Mouse (Mus musculus) hindbrain, embryonic 15.5 days (tissue): ENCODE results near the gene Prkd2. TPM values are rescaled to one million over a fixed set of nuclear protein-coding genes. Genes with fewer than 3 reads are reported as not detected.

Source experiments
- ATAC-seq: fragments of 200-750 bp; cut with Nextera tagmentation; 2 replicates; pipeline ENCODE4 v1.8.0; 2017; ENCODE audit warnings: low read depth, moderate number of reproducible peaks, moderate TSS enrichment; ENCODE audit not compliant: low FRiP score
- H3K27ac ChIP-seq: fragments of 300-500 bp; sonication (generic); replicated peaks from 2 replicates; pipeline ENCODE4 v1.5.1; 2015; ENCODE audit warnings: mild to moderate bottlenecking, inconsistent platforms
- H3K27me3 ChIP-seq: fragments of 300-500 bp; sonication (generic); 2 replicates; pipeline ENCODE4 v1.6.1; 2015; ENCODE audit warnings: control low read depth, inconsistent platforms
- H3K36me3 ChIP-seq: fragments of 300-500 bp; sonication (generic); 2 replicates; pipeline ENCODE4 v1.6.1; 2015; ENCODE audit warnings: control low read depth, inconsistent platforms
- H3K4me1 ChIP-seq: fragments of 300-500 bp; sonication (generic); replicated peaks from 2 replicates; pipeline ENCODE4 v1.6.1; 2015; ENCODE audit warnings: control low read depth, inconsistent platforms
- H3K4me2 ChIP-seq: fragments of 300-500 bp; sonication (generic); 2 replicates; pipeline ENCODE4 v1.6.1; 2015; ENCODE audit warnings: moderate library complexity, mild to moderate bottlenecking, inconsistent platforms
- H3K4me3 ChIP-seq: fragments of 300-500 bp; sonication (generic); 2 replicates; pipeline ENCODE4 v1.5.1; 2015; ENCODE audit warnings: mild to moderate bottlenecking, inconsistent platforms
- H3K9ac ChIP-seq: fragments of 300-500 bp; sonication (generic); 2 replicates; pipeline ENCODE4 v1.6.1; 2015; ENCODE audit warnings: inconsistent platforms
- H3K9me3 ChIP-seq: fragments of 300-500 bp; sonication (generic); 2 replicates; pipeline ENCODE4 v1.6.1; 2016; ENCODE audit warnings: control low read depth, inconsistent platforms
- whole genome bisulfite sequencing: fragments of 180-500 bp; shearing (Covaris S2); methylation state at CpG from one replicate; pipeline ENCODE4 v1.1.7; 2015; 5-methylcytosine and 5-hydroxymethylcytosine counted together
- polyA plus RNA-seq: library from polyadenylated mRNA; unstranded; fragments of >200 nt; fragmentation: Nextera tagmentation; extraction: Ambion mirVana; gene quantifications from 2 replicates; pipeline ENCODE4 v1.2.1, GENCODE M21; 2015

The Prkd2 gene
- 6.2 and 6.7 TPM in 2 replicates for polyA plus RNA-seq

- H3K4me3 ChIP-seq: peak within 1 kb of the TSS; percentile 56
- peak within 1 kb of the TSS; percentile 82 for H3K4me2 ChIP-seq
- ATAC-seq: peak; percentile 87
- peak within 1 kb of the TSS; percentile 52 for H3K9ac ChIP-seq
- H3K27me3 ChIP-seq: no peaks in the 10 kb centered on the region
- peaks cover 36% of the 10 kb centered on the region for H3K36me3 ChIP-seq
- 1% methylated on average over 30 of the region's 32 CpGs for WGBS
- H3K4me1 ChIP-seq: peaks cover 32% of the 10 kb centered on the region
- H3K9me3 ChIP-seq: no peaks in the 10 kb centered on the region
- H3K27ac ChIP-seq: peak within 1 kb of the TSS; percentile 69
These were observed at the start of gene Prkd2 for GRCm38 (mm10) chr7:16842645-16843063. Gene Prkd2 (plus strand): TSS chr7:16842902.

DNA sequence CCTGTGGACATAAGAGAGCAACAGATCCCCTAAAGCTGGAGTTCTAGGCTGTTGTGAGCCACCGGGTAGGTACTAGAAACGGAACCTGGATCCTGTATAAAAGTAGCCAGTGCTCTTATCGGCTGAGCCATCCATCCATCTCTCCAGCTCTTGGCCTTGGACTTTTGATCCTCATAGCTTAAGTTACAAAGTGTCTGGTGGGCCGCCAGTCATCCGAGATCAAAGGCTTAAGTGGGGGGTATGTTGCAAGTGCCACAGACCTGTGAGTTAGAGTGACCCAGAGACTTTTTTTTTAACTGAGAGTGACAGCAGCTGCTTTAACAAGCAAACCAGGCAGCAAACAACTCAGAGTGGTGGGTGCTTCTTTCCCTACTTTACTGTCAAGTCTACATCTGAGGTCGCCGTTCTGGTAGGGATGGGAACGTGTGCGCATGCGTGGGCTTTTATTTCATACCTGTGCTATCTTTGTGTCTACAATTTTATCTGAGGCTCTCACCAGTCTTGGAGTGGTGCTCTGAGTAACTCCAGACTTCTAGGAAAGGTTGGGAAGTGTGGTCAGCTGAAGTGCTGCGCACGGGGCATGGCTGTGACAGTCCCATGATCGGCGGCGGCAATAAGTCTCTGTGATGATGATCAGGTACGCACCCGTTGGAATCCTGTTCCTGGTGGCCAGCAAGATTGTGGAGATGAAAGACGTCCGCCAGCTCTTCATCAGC is 49.5 kb upstream of the Prkd2 start:
- no peaks in the 10 kb centered on the region for H3K9me3 ChIP-seq
- no peaks in the 10 kb centered on the region for H3K4me1 ChIP-seq
- no peaks in the 10 kb centered on the region for H3K36me3 ChIP-seq
- H3K4me2 ChIP-seq: no peak overlapping the region
- WGBS: 94% methylated on average over 19 of the region's 19 CpGs
- no peak overlapping the region for H3K4me3 ChIP-seq
- no peak for ATAC-seq
- H3K9ac ChIP-seq: no peak overlapping the region
- no peaks in the 10 kb centered on the region for H3K27me3 ChIP-seq
- no peak overlapping the region for H3K27ac ChIP-seq

GRCm38 (mm10) chr7:16794886-16795285 is 47.8 kb upstream of the Prkd2 start:
- Histone ChIP-seq H3K36me3 (no peaks in the 10 kb centered on the region), H3K27ac (no peak overlapping the region), H3K4me3 (no peak overlapping the region), H3K4me2 (no peak overlapping the region), H3K4me1 (no peaks in the 10 kb centered on the region), H3K9ac (no peak overlapping the region), H3K27me3 (no peaks in the 10 kb centered on the region), H3K9me3 (no peaks in the 10 kb centered on the region)
- WGBS: 94% methylated on average over 5 of the region's 5 CpGs
- ATAC-seq: no peak

DNA sequence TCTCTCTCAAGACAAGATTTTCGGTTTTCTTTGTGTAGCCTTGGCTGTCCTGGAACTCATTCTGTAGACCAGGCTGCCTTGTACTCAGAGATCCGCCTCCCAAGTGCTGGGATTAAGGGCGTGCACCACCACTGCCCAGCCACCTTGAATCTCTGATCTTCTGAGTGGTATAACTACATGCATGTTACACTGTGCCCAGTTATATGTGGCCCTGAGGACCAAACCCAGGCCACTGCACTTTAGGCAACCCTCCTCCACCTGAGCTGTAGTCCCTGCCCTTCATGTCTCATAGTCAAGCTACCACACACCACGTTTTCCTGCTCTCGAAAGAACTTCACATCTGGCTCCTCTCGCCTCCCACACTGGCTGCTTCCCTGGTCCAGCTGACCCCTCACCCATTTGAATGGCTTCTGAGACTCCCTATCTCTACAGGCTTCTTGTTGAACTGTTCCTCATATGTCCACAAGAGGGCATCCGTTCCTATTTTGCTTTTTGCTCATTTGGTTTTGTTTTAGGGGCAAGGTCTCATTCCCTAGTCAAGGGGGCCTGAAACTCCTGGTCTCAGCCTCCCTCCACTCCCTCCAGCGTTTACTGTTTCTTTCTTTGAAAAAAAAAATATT is 38.2 kb upstream of the Prkd2 start:
- Histone ChIP-seq H3K9me3 (no peaks in the 10 kb centered on the region), H3K4me2 (no peak overlapping the region), H3K4me3 (no peak overlapping the region), H3K27ac (no peak overlapping the region), H3K9ac (no peak overlapping the region), H3K36me3 (no peaks in the 10 kb centered on the region; the same call in 1 of the 2 replicates), H3K27me3 (no peaks in the 10 kb centered on the region), H3K4me1 (peaks cover 1% of the 10 kb centered on the region; the same call in 1 of the 2 replicates)
- ATAC-seq: peak; percentile 18; the same call in 1 of the 2 replicates
- WGBS: 30% methylated on average over 8 of the region's 8 CpGs

DNA sequence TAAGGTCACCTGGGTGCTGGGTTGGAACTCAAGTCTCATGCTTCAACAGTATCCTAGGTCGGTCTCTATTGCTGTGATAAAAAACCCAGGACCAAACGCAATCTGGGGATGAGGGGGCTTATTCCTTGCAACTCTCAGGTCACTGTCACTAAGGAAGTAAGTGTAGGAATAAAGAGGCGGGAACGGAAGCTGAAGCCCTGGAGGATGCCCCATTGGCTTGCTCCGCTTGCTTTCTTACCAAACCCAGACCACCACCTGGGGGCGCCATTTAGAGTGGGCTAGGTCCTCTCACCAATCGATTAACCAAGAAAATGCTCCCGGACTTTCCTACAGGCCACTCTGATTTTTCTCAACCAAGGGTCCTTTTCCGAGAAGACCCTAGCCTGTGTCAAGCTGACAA is 34.8 kb upstream of the Prkd2 start:
- WGBS: 86% methylated on average over 9 of the region's 9 CpGs
- Histone ChIP-seq H3K4me2 (no peak overlapping the region), H3K4me1 (peaks cover 34% of the 10 kb centered on the region), H3K9me3 (no peaks in the 10 kb centered on the region), H3K36me3 (no peaks in the 10 kb centered on the region; the same call in 1 of the 2 replicates), H3K9ac (no peak overlapping the region), H3K27me3 (no peaks in the 10 kb centered on the region), H3K27ac (no peak overlapping the region), H3K4me3 (no peak overlapping the region)
- ATAC-seq: no peak

DNA sequence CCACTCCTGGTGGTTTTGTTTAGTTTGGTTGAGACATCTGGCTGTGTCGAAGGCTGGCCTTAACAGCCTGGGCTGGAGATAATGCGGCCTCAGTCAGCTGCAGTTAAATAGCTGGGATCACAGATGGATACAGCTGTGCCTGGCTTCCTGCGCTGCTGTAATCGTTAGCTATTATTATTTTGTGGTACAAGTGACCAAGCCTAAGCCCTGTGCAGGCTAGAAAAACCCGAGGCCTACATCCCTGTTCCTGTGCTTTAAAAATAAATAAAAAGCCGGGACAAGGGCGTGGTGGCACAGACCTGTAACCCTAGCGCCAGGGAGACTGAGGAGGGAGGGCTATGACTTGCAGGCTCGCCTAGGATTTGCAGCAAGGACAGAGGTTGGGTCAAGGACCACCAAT is 34.1 kb upstream of the Prkd2 start:
- Histone ChIP-seq H3K9me3 (no peaks in the 10 kb centered on the region), H3K36me3 (no peaks in the 10 kb centered on the region; the same call in 1 of the 2 replicates), H3K4me2 (no peak overlapping the region), H3K9ac (no peak overlapping the region), H3K27ac (no peak overlapping the region), H3K4me1 (peaks cover 41% of the 10 kb centered on the region), H3K4me3 (no peak overlapping the region), H3K27me3 (no peaks in the 10 kb centered on the region)
- no peak for ATAC-seq
- WGBS: 87% methylated on average over 9 of the region's 9 CpGs

DNA sequence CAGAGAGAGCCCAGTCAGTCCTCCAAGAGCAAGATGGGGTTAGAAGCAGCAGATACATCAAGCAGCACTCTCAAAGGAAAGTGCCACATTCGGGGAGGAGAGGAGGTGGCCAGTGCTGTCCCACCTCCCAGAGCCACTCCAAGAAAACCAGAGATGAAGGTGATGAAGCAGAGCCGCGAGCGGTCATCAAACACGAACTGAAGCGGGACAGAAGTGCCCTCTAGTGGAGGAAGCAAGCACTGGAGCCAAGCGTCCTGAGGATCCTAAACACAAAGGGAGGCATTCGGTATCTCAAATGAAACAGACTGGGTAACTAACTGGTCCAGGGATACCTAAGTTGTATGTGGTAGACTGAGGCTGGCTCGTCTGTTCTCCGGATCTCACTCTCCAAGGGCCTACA is 33.0 kb upstream of the Prkd2 start:
- Histone ChIP-seq H3K36me3 (no peaks in the 10 kb centered on the region; the same call in 1 of the 2 replicates), H3K4me3 (no peak overlapping the region), H3K9ac (no peak overlapping the region), H3K9me3 (no peaks in the 10 kb centered on the region), H3K27ac (peak overlapping the region; percentile 95), H3K27me3 (no peaks in the 10 kb centered on the region), H3K4me1 (peaks cover 52% of the 10 kb centered on the region), H3K4me2 (peak overlapping the region; percentile 83)
- ATAC-seq: no peak
- WGBS: 20% methylated on average over 10 of the region's 10 CpGs

DNA sequence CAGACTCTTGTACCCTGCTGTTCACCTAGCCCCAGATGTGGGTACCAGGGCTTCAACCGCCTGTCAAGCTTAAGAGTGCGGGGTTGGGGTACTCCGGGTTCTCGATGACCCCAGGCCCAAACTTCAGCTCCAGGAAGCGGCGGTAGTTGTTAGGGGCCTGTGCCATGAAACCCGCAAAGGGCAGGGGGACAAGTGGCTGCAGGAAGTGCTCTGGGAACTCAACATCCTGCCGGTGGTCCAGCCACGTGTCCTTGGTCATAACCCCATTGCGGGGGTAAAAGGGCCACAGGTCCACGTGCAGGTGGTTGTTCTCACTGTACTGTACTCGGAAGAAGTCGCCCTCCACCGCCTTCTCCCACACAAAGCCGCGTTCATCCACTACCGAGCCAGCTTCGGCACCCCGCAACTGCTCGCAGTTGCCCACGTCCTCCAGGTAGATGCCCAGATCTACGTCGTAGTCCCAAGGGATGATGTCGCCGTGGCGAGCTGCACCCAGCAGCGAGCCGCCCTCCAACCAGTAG is 32.2 kb upstream of the Prkd2 start:
- Histone ChIP-seq H3K4me3 (peak overlapping the region; percentile 56), H3K36me3 (no peaks in the 10 kb centered on the region; the same call in 1 of the 2 replicates), H3K9ac (peak overlapping the region; percentile 71), H3K27me3 (no peaks in the 10 kb centered on the region), H3K27ac (peak overlapping the region; percentile 95), H3K4me2 (peak overlapping the region; percentile 83), H3K9me3 (no peaks in the 10 kb centered on the region), H3K4me1 (peaks cover 59% of the 10 kb centered on the region)
- 46% methylated on average over 27 of the region's 28 CpGs for WGBS
- no peak; the same call in 1 of the 2 replicates for ATAC-seq

DNA sequence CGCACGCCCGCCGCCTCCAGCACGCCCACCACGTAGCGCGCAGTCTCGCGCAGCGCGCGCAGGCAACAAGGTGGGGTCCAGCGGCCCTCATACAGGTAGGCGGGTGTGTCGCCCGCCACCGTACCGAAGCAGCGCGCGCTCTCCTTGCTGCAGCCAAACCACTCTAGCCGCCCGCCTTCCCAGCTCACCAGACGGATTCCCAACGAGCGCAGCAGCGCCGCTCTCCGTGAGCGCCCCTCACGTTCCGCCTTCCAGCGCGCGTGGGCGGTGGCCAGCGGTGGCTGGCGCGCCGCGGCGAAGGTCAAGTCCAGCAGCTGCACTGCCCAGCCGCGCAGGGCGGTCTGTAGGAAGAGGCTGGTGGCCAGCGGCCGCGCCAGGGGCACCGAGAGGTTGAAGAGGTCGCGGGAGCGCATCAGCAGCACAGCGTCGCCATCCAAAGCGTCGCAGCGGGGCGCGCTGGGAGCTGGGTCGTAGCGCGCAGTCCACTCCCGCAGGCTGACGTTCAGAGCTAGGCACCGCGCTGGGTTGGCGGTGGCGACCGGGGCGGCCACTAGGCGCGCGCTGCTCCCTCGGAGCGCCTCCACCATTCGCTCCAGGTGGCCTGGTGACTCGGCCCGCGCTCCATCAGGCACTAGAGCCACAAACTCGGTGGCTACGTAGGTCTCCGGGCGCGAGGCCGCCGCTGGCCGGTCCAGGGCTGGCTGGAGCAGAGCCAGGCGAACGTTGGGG is 31.6 kb upstream of the Prkd2 start:
- Histone ChIP-seq H3K36me3 (no peaks in the 10 kb centered on the region; the same call in 1 of the 2 replicates), H3K9me3 (no peaks in the 10 kb centered on the region), H3K4me2 (peak overlapping the region; percentile 83), H3K9ac (peak overlapping the region; percentile 71), H3K27me3 (no peaks in the 10 kb centered on the region), H3K4me3 (peak overlapping the region; percentile 56), H3K4me1 (peaks cover 62% of the 10 kb centered on the region), H3K27ac (peak overlapping the region; percentile 95)
- WGBS: 6% methylated on average over 90 of the region's 90 CpGs
- peak; percentile 52 for ATAC-seq

DNA sequence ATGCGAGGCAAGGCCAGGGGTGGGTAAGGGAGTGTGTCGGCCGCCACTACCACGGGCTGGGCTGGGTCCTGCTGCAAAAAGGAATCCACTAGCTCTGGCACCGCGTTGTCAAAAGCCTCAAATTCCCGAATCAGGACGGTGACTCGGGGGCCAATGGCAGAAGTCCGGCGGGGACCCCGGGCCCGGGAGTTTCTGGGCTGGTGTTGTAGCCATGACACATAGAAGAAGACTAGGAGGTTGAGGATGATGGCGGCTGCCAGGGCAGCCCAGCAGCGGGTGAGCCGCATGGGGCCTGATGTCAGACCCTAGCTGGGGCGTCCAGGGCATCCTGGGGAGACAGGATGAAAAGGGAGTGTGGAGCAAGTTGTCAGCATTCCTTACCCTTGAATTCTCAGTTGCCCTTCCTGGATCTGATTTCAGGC is 31.0 kb upstream of the Prkd2 start:
- Histone ChIP-seq H3K9me3 (no peaks in the 10 kb centered on the region), H3K4me3 (peak overlapping the region; percentile 56), H3K4me1 (peaks cover 62% of the 10 kb centered on the region), H3K4me2 (peak overlapping the region; percentile 83), H3K27me3 (no peaks in the 10 kb centered on the region), H3K9ac (peak overlapping the region; percentile 71), H3K27ac (peak overlapping the region; percentile 95), H3K36me3 (no peaks in the 10 kb centered on the region; the same call in 1 of the 2 replicates)
- ATAC-seq: no peak
- 9% methylated on average over 17 of the region's 17 CpGs for WGBS

DNA sequence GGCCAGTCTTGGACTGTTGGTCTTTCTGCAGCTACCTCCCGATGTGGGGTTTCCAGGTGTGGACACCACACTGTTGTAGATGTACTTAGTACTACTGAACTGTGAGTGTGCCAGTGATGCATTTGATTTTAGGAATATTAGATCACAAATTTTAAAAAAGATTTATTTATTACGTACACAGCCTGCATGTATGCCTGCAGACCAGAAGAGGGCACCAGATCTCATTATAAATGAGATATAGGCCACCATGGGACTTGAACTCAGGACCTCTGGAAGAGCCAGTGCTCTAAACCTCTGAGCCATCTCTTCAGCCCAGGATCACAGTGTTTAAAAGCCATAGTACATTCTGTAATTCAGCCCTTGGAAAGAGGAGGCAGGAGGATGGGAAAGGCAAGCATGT is 30.2 kb upstream of the Prkd2 start:
- Histone ChIP-seq H3K36me3 (no peaks in the 10 kb centered on the region; the same call in 1 of the 2 replicates), H3K27ac (peak overlapping the region; percentile 95; the same call in 1 of the 2 replicates), H3K9me3 (no peaks in the 10 kb centered on the region), H3K4me2 (peak overlapping the region; percentile 83), H3K4me1 (peaks cover 68% of the 10 kb centered on the region), H3K9ac (no peak overlapping the region), H3K27me3 (no peaks in the 10 kb centered on the region), H3K4me3 (0 out of 2 replicates have a peak overlapping the region, but pooled peaks have one; percentile 56)
- WGBS: 67% methylated on average over 2 of the region's 2 CpGs
- no peak for ATAC-seq
